Mouse (Mus musculus) stomach, postnatal 0 days (tissue): ENCODE data around the gene Ptprn2.

Source experiments
- CTCF ChIP-seq: IDR thresholded peaks from 2 replicates; pipeline ENCODE4 v1.5.1; 2016; ENCODE audit warnings: antibody characterized with exemption, low read depth, mild to moderate bottlenecking, moderate library complexity
- EP300 ChIP-seq: optimal IDR thresholded peaks from 2 replicates; pipeline ENCODE3; 2016; ENCODE audit warnings: antibody characterized with exemption

DNA sequence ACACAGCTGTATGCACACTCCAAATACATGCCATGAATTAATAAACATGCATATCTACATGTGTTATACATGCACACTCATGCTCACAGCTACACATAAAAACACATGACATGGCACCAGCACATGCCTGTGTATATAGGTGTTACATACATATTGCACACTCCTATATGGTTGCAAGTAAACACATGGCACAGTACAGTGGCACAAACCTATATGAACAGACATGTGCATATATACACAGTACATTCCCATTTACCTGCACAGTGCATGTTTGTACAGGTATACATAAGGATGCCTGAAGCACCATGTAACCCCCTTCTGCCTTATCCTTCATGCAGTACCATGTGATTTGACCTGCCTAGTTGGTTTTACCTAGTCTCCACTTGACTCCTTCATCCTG, 255.8 kb downstream of the Ptprn2 start:
- no peak for TF ChIP-seq EP300
- TF ChIP-seq CTCF: no peak
